Mouse (Mus musculus) limb, embryonic 12.5 days (tissue): ENCODE results near the gene Syp. TPM values are rescaled to one million over a fixed set of nuclear protein-coding genes. Genes with fewer than 3 reads are reported as not detected.

Experiments
- ATAC-seq: fragments of 200-750 bp; cut with Nextera tagmentation; 2 replicates; pipeline ENCODE4 v1.8.0; 2017; ENCODE audit warnings: low read depth, moderate TSS enrichment; ENCODE audit not compliant: insufficient number of reproducible peaks, insufficient read depth, low FRiP score, low TSS enrichment
- H3K27ac ChIP-seq: fragments of 300-500 bp; sonication (generic); 2 replicates; pipeline ENCODE4 v1.5.1; 2016; ENCODE audit warnings: mild to moderate bottlenecking, moderate library complexity
- H3K27me3 ChIP-seq: fragments of 300-500 bp; sonication (generic); 2 replicates; pipeline ENCODE4 v1.6.1; 2016; ENCODE audit warnings: mild to moderate bottlenecking, moderate library complexity
- H3K36me3 ChIP-seq: fragments of 300-500 bp; sonication (generic); 2 replicates; pipeline ENCODE4 v1.6.1; 2016; ENCODE audit warnings: mild to moderate bottlenecking, moderate library complexity
- H3K4me1 ChIP-seq: fragments of 300-500 bp; sonication (generic); replicated peaks from 2 replicates; pipeline ENCODE4 v1.6.1; 2016
- H3K4me2 ChIP-seq: fragments of 300-500 bp; sonication (generic); 2 replicates; pipeline ENCODE4 v1.6.1; 2016; ENCODE audit warnings: mild to moderate bottlenecking, moderate library complexity
- H3K4me3 ChIP-seq: fragments of 300-500 bp; sonication (generic); replicated peaks from 2 replicates; pipeline ENCODE4 v1.5.1; 2016; ENCODE audit warnings: mild to moderate bottlenecking
- H3K9ac ChIP-seq: fragments of 300-500 bp; sonication (generic); replicated peaks from 2 replicates; pipeline ENCODE4 v1.6.1; 2016; ENCODE audit warnings: mild to moderate bottlenecking, moderate library complexity
- H3K9me3 ChIP-seq: fragments of 300-500 bp; sonication (generic); 2 replicates; pipeline ENCODE4 v1.6.1; 2016; ENCODE audit warnings: mild to moderate bottlenecking, moderate library complexity
- WGBS: fragments of 180-500 bp; shearing (Covaris S2); methylation state at CpG from one replicate; pipeline ENCODE4 v1.1.7; 2016; 5-methylcytosine and 5-hydroxymethylcytosine counted together
- polyA plus RNA-seq: library from polyadenylated mRNA; unstranded; fragments of >200 nt; fragmentation: Nextera tagmentation; extraction: Ambion mirVana; gene quantifications from 2 replicates; pipeline ENCODE4 v1.2.1, GENCODE M21; 2016

Syp gene
- polyA plus RNA-seq, 1 experiment from 2014 or later: 1.1 TPM

DNA sequence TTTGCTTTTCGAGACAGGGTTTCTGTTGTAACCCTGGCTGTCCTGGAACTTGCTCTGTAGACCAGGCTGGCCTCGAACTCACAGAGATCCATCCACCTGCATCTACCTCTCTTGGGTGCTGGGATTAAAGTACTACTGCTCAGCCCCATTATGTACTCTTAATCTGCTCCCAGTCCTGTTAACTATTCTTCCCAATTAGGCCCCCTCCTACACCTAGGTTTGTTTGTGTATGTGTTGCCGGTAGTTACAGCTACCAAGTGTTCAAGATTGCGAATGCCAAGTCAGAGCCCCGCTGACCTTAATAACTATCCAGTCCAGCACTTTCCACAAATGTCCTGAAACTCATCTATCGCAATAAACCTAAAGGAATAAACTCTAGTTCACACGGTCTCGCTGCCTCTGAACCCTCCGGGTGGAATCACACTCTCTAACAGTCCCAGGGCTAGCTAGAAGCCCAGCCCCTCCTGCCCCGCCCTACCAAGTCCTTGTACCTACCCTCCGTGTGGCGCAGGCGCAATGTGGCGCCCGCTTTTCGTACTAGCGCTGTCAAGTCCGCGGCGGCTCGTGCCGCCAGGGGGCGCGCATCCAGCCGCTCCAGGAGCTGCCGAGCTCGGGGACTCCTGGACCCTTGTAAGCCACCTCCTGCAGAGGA lies 41.3 kb downstream of the Syp start:
- peak overlapping the region; percentile 51 for H3K4me2 ChIP-seq
- H3K9me3 ChIP-seq: 0 out of 2 replicates have a peak, but pooled peaks cover 4% of the 10 kb centered on the region
- H3K36me3 ChIP-seq: no peaks in the 10 kb centered on the region
- ATAC-seq: peak; percentile 92
- WGBS: 18% methylated on average over 27 of the region's 27 CpGs
- H3K9ac ChIP-seq: no peak overlapping the region
- no peak overlapping the region for H3K27ac ChIP-seq
- peak overlapping the region; percentile 24 for H3K4me3 ChIP-seq
- no peaks in the 10 kb centered on the region for H3K4me1 ChIP-seq
- H3K27me3 ChIP-seq: no peaks in the 10 kb centered on the region

DNA sequence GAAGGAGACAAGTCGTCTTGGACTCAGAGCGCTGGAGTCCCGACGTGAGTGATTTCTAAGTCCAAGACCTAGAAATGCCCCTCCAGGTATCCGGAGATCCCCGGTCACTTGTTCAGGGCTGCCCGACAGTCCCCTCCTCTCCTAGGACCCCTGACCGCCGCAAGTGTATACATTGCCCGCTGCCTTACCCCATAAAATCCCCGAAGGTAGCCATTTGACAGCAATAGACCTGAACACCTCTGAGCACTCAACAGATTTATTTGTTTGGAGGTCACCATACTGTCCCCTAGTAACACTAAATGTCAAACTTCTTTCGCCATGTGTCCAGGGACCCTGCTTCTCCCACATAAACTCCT lies 41.8 kb downstream of the Syp start:
- Histone ChIP-seq H3K27ac (no peak overlapping the region), H3K27me3 (no peaks in the 10 kb centered on the region), H3K4me2 (peak overlapping the region; percentile 51), H3K4me1 (no peaks in the 10 kb centered on the region), H3K9me3 (no peaks in the 10 kb centered on the region), H3K9ac (no peak overlapping the region), H3K4me3 (peak overlapping the region; percentile 24), H3K36me3 (no peaks in the 10 kb centered on the region)
- ATAC-seq: no peak
- WGBS: 13% methylated on average over 12 of the region's 12 CpGs

DNA sequence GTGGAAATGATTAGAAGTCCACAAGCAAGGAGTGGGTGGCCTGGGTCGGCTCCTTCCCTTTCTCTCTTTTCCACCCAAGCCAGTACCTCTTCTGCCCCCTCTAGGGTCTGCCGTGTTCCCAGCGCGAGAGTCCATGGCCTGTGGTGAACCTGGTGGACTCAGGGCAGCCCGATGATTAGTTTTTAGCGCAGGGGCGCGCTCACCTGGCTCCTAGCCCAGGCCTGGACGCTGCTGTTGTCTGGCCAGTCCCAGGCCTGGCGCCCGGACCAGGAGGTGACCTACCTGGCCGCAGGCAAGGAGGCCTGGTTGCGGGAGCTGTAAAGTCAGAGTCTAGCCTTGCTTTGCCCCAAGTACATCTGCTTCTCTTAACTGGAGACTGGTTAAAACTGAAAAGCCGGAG lies 42.6 kb downstream of the Syp start, which contains the start of gene Magix:
TSS of gene Magix (minus strand) at position 388 of the 400 bp plus-strand sequence.
- H3K4me2 ChIP-seq: peak within 1 kb of the TSS; percentile 51
- no peaks in the 10 kb centered on the region for H3K27me3 ChIP-seq
- ATAC-seq: no peak
- H3K9me3 ChIP-seq: no peaks in the 10 kb centered on the region
- H3K9ac ChIP-seq: no peak within 1 kb of the TSS
- 62% methylated on average over 14 of the region's 14 CpGs for WGBS
- no peaks in the 10 kb centered on the region for H3K4me1 ChIP-seq
- H3K4me3 ChIP-seq: peak within 1 kb of the TSS; percentile 24
- no peaks in the 10 kb centered on the region for H3K36me3 ChIP-seq
- no peak within 1 kb of the TSS for H3K27ac ChIP-seq

DNA sequence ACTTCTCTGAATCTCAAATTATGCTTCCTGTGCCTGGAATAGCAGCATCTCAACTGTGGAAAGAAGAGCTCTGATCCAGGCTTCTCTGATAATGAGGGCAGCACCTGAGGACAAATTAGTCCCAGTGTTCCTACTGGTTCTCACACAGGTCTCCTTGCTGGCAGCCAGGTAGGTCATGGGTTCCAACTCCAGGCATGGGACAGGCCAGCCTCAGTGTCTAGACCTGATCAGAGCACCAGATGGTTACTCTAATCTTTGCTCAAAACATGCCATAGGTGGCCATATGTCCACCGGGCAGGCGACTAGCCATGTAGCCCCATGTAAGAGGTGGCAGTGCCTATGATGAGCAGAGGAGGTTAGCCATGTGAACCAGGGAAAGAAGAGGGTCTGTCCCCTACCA lies 50.0 kb downstream of the Syp start:
- H3K9me3 ChIP-seq: no peaks in the 10 kb centered on the region
- H3K4me2 ChIP-seq: no peak overlapping the region
- H3K27me3 ChIP-seq: no peaks in the 10 kb centered on the region
- H3K4me3 ChIP-seq: no peak overlapping the region
- no peak overlapping the region for H3K9ac ChIP-seq
- no peak overlapping the region for H3K27ac ChIP-seq
- ATAC-seq: no peak
- H3K4me1 ChIP-seq: no peaks in the 10 kb centered on the region
- 82% methylated on average over 2 of the region's 2 CpGs for WGBS
- H3K36me3 ChIP-seq: no peaks in the 10 kb centered on the region

GRCm38 (mm10) chrX:7690486-7690885 lies 52.2 kb downstream of the Syp start:
- Histone ChIP-seq H3K9me3 (no peaks in the 10 kb centered on the region), H3K4me2 (no peak overlapping the region), H3K4me3 (no peak overlapping the region), H3K27me3 (no peaks in the 10 kb centered on the region), H3K9ac (no peak overlapping the region), H3K4me1 (no peaks in the 10 kb centered on the region), H3K36me3 (no peaks in the 10 kb centered on the region), H3K27ac (no peak overlapping the region)
- no peak for ATAC-seq
- 67% methylated on average over 3 of the region's 3 CpGs for WGBS

DNA sequence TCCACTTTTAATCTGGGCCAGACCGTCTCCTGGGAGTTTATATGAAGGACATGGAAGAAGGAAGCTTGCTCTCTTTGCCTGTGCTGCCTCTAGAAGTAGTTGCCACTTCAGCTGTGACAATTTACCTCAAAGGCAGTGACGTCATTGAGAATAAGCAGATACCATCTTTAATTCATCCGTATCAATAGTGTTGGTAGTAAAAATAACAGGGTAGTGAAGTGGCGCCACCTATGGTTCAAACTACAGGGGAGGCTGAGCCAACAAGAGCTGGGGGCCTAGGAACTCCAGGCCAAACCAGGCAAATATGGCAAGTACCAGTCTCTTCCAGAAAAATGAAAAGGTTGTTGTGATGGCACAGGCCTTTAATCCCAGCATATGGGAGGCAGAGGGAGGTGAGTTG lies 54.6 kb downstream of the Syp start:
- 37% methylated on average over 4 of the region's 4 CpGs for WGBS
- no peak for ATAC-seq
- no peak overlapping the region for H3K4me3 ChIP-seq

DNA sequence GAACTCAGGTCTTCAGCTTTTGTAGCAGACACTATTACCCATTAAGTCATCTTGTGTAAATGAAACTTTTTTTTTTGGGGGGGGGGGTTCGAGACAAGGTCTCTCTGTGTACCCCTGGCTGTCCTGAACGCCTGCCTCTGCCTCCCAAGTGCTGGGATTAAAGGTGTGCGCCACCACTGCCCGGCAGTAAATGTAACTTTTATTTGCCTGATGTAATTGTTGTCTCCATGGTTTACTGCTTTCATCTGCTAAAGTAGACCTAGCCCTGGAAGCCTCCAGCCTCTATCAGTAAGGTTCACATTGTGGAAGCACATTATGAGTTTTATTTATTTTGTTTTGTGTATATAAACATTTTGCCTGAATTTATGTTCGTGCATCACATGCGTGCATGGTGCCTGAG lies 58.2 kb downstream of the Syp start:
- Histone ChIP-seq H3K9me3 (no peaks in the 10 kb centered on the region), H3K36me3 (peaks cover 23% of the 10 kb centered on the region; the same call in 1 of the 2 replicates), H3K4me2 (peak overlapping the region; percentile 42), H3K27me3 (no peaks in the 10 kb centered on the region), H3K27ac (no peak overlapping the region), H3K9ac (no peak overlapping the region), H3K4me1 (no peaks in the 10 kb centered on the region), H3K4me3 (peak overlapping the region; percentile 58; the same call in 1 of the 2 replicates)
- WGBS: 36% methylated on average over 6 of the region's 6 CpGs
- peak; percentile 30; the same call in 1 of the 2 replicates for ATAC-seq

More for the DNA sequence above, 54.6 kb downstream of the Syp start:
- Histone ChIP-seq H3K9ac (no peak overlapping the region), H3K27ac (no peak overlapping the region), H3K4me1 (no peaks in the 10 kb centered on the region), H3K36me3 (no peaks in the 10 kb centered on the region), H3K4me2 (no peak overlapping the region), H3K27me3 (no peaks in the 10 kb centered on the region), H3K9me3 (no peaks in the 10 kb centered on the region)

DNA sequence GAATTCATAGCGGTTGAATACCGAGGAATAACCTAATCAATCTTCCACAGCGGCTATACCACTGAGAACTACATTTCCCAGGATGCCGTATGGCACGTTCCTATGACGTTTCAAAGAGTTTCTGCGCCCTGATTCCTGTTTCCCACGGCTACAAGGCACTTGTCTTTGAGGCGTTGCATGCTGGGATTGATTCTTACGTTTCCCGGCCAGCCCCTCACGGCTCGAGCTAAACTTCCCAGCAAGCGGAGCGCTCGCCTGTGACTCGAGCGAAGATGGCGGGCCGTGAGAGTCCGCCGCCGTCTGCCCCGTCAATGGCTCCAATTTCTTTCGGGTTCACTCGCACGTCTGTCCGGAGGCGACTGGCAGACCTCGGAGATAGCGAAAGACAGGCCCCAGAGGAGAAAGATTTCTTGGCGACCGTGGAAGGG lies 58.7 kb downstream of the Syp start, which contains the start of gene Gpkow:
TSS of gene Gpkow (plus strand) at position 178 of the 428 bp plus-strand sequence.
- WGBS: 9% methylated on average over 33 of the region's 33 CpGs
- ATAC-seq: peak; percentile 95
- Histone ChIP-seq H3K4me3 (peak within 1 kb of the TSS; percentile 58), H3K4me2 (peak within 1 kb of the TSS; percentile 59), H3K27ac (no peak within 1 kb of the TSS), H3K36me3 (peaks cover 26% of the 10 kb centered on the region; the same call in 1 of the 2 replicates), H3K27me3 (no peaks in the 10 kb centered on the region), H3K9me3 (no peaks in the 10 kb centered on the region), H3K4me1 (no peaks in the 10 kb centered on the region), H3K9ac (peak within 1 kb of the TSS; percentile 59)

Other genes with a start within 250 kb of the Syp start
- 0.06 TPM in 1 of 2 replicates, not detected in the other for gene Foxp3, start 64.8 kb upstream of the Syp start, polyA plus RNA-seq
- gene Ppp1r3f, start 64.2 kb upstream of the Syp start, polyA plus RNA-seq: 1.9 and 2.4 TPM in 2 replicates
- 31.2 and 32.8 TPM in 2 replicates for gene Ccdc22, start 33.0 kb upstream of the Syp start, polyA plus RNA-seq
- not detected in 2 replicates for gene Cacna1f, start 31.4 kb upstream of the Syp start, polyA plus RNA-seq
- 7.2 and 7.4 TPM in 2 replicates for gene Prickle3, start 18.8 kb downstream of the Syp start, polyA plus RNA-seq
- gene Plp2, start 32.9 kb downstream of the Syp start, polyA plus RNA-seq: 68.9 and 76.6 TPM in 2 replicates
- 0.31 TPM in 1 of 2 replicates, not detected in the other for gene Magix, start 42.8 kb downstream of the Syp start, polyA plus RNA-seq
- 42.9 and 43.2 TPM in 2 replicates for gene Gpkow, start 58.7 kb downstream of the Syp start, polyA plus RNA-seq
- gene Wdr45, start 75.9 kb downstream of the Syp start, polyA plus RNA-seq: 27.5 and 29.1 TPM in 2 replicates
- gene Gm45208, start 83.8 kb downstream of the Syp start, polyA plus RNA-seq: 0.96 TPM in 1 of 2 replicates, not detected in the other
- gene Praf2, start 90.0 kb downstream of the Syp start, polyA plus RNA-seq: 66.5 and 70.9 TPM in 2 replicates
- gene Ccdc120, start 112.4 kb downstream of the Syp start, polyA plus RNA-seq: 22.5 and 24.8 TPM in 2 replicates
- gene Tfe3, start 124.1 kb downstream of the Syp start, polyA plus RNA-seq: 27.7 and 30.4 TPM in 2 replicates
- 43.5 and 44.7 TPM in 2 replicates for gene Gripap1, start 151.3 kb downstream of the Syp start, polyA plus RNA-seq
- 0.80 and 0.90 TPM in 2 replicates for gene Kcnd1, start 183.8 kb downstream of the Syp start, polyA plus RNA-seq
- 58.0 and 67.0 TPM in 2 replicates for gene Otud5, start 202.9 kb downstream of the Syp start, polyA plus RNA-seq
- gene Pim2, start 239.8 kb downstream of the Syp start, polyA plus RNA-seq: 6.2 and 6.8 TPM in 2 replicates
- gene Slc35a2, start 245.6 kb downstream of the Syp start, polyA plus RNA-seq: 26.8 and 30.8 TPM in 2 replicates